Mouse (Mus musculus): ENCODE data around the gene Gm21992. TPM values are rescaled to one million over a fixed set of nuclear protein-coding genes. Genes with fewer than 3 reads are reported as not detected.

Gm21992 gene
- polyA plus RNA-seq, 1 experiment from 2014 or later: 19.1 TPM

- peak overlapping the region; percentile 49 for H3K4me2 ChIP-seq (replicated peaks; ENCODE audit: low read depth)
- H3K36me3 ChIP-seq (ENCODE audit: control insufficient read depth, insufficient read depth, low read length): no peaks in the 10 kb centered on the region
- no peaks in the 10 kb centered on the region for H3K27me3 ChIP-seq (ENCODE audit: control insufficient read depth, insufficient read depth, low read length)
- peak overlapping the region; percentile 73 for H3K27ac ChIP-seq (replicated peaks)
- no peaks in the 10 kb centered on the region for H3K9me3 ChIP-seq (ENCODE audit: control insufficient read depth, low read length)
- DNase-seq (ENCODE audit: low spot score) (peak; percentile 86), ATAC-seq (ENCODE audit: low FRiP score, low TSS enrichment) (peak; percentile 71)
- no peaks in the 10 kb centered on the region for H3K4me1 ChIP-seq (replicated peaks; ENCODE audit: control insufficient read depth, insufficient read depth)
- WGBS: 26% methylated on average over 11 of the region's 11 CpGs
- H3K4me3 ChIP-seq (ENCODE audit: low read depth, low read length): peak overlapping the region; percentile 27
- H3K9ac ChIP-seq (ENCODE audit: low read length): peak overlapping the region; percentile 43; the same call in 1 of the 2 replicates
- no peak for TF ChIP-seq CTCF (IDR thresholded peaks at IDR 0.05; ENCODE audit: low read depth)
- no peak for TF ChIP-seq EP300 (optimal IDR thresholded peaks at IDR 0.05)
Measured at GRCm38 (mm10) chr19:4720671-4721244, 90.7 kb downstream of the Gm21992 start.

- H3K36me3 ChIP-seq (ENCODE audit: control insufficient read depth, insufficient read depth, low read length): no peaks in the 10 kb centered on the region
- WGBS: 73% methylated on average over 15 of the region's 15 CpGs
- no peaks in the 10 kb centered on the region for H3K27me3 ChIP-seq (ENCODE audit: control insufficient read depth, insufficient read depth, low read length)
- no peaks in the 10 kb centered on the region for H3K9me3 ChIP-seq (ENCODE audit: control insufficient read depth, low read length)
- TF ChIP-seq EP300 (optimal IDR thresholded peaks at IDR 0.05) (no peak), CTCF (IDR thresholded peaks at IDR 0.05; ENCODE audit: low read depth) (no peak)
- H3K4me2 ChIP-seq (replicated peaks; ENCODE audit: low read depth): peak overlapping the region; percentile 49
- H3K4me3 ChIP-seq (ENCODE audit: low read depth, low read length): 0 out of 2 replicates have a peak overlapping the region, but pooled peaks have one; percentile 18
- no peak for DNase-seq (ENCODE audit: low spot score)
- ATAC-seq (ENCODE audit: low FRiP score, low TSS enrichment): no peak
- H3K4me1 ChIP-seq (replicated peaks; ENCODE audit: control insufficient read depth, insufficient read depth): no peaks in the 10 kb centered on the region
- H3K9ac ChIP-seq (ENCODE audit: low read length): no peak overlapping the region
- peak overlapping the region; percentile 73 for H3K27ac ChIP-seq (replicated peaks)
Measured at GRCm38 (mm10) chr19:4720112-4720511, 91.3 kb downstream of the Gm21992 start.

GRCm38 (mm10) chr19:4719351-4719764, 92.1 kb downstream of the Gm21992 start:
- ATAC-seq (ENCODE audit: low FRiP score, low TSS enrichment) (peak; percentile 83), DNase-seq (ENCODE audit: low spot score) (peak; percentile 90)
- TF ChIP-seq CTCF (IDR thresholded peaks at IDR 0.05; ENCODE audit: low read depth) (no peak), EP300 (optimal IDR thresholded peaks at IDR 0.05) (no peak)
- H3K4me3 ChIP-seq (ENCODE audit: low read depth, low read length): no peak overlapping the region
- WGBS: 13% methylated on average over 5 of the region's 5 CpGs
- H3K36me3 ChIP-seq (ENCODE audit: control insufficient read depth, insufficient read depth, low read length): no peaks in the 10 kb centered on the region
- H3K9me3 ChIP-seq (ENCODE audit: control insufficient read depth, low read length): no peaks in the 10 kb centered on the region
- no peaks in the 10 kb centered on the region for H3K27me3 ChIP-seq (ENCODE audit: control insufficient read depth, insufficient read depth, low read length)
- H3K27ac ChIP-seq (replicated peaks): peak overlapping the region; percentile 74; the same call in 1 of the 2 replicates
- no peaks in the 10 kb centered on the region for H3K4me1 ChIP-seq (replicated peaks; ENCODE audit: control insufficient read depth, insufficient read depth)
- H3K4me2 ChIP-seq (replicated peaks; ENCODE audit: low read depth): peak overlapping the region; percentile 14; the same call in 1 of the 2 replicates
- no peak overlapping the region; the same call in 1 of the 2 replicates for H3K9ac ChIP-seq (ENCODE audit: low read length)

GRCm38 (mm10) chr19:4718716-4719115, 92.7 kb downstream of the Gm21992 start:
- ATAC-seq (ENCODE audit: low FRiP score, low TSS enrichment) (peak; percentile 29; the same call in 1 of the 2 replicates), DNase-seq (ENCODE audit: low spot score) (peak; percentile 42)
- Histone ChIP-seq H3K9ac (ENCODE audit: low read length) (no peak overlapping the region), H3K27ac (replicated peaks) (peak overlapping the region; percentile 74), H3K4me2 (replicated peaks; ENCODE audit: low read depth) (0 out of 2 replicates have a peak overlapping the region, but pooled peaks have one; percentile 14), H3K36me3 (ENCODE audit: control insufficient read depth, insufficient read depth, low read length) (no peaks in the 10 kb centered on the region), H3K4me1 (replicated peaks; ENCODE audit: control insufficient read depth, insufficient read depth) (no peaks in the 10 kb centered on the region), H3K4me3 (ENCODE audit: low read depth, low read length) (no peak overlapping the region), H3K27me3 (ENCODE audit: control insufficient read depth, insufficient read depth, low read length) (no peaks in the 10 kb centered on the region; the same call in 1 of the 2 replicates), H3K9me3 (ENCODE audit: control insufficient read depth, low read length) (no peaks in the 10 kb centered on the region)
- WGBS: 32% methylated on average over 10 of the region's 12 CpGs
- TF ChIP-seq CTCF (IDR thresholded peaks at IDR 0.05; ENCODE audit: low read depth): no peak
- no peak for TF ChIP-seq EP300 (optimal IDR thresholded peaks at IDR 0.05)

- H3K9ac ChIP-seq (ENCODE audit: low read length): no peak overlapping the region
- no peaks in the 10 kb centered on the region for H3K4me1 ChIP-seq (replicated peaks; ENCODE audit: control insufficient read depth, insufficient read depth)
- H3K9me3 ChIP-seq (ENCODE audit: control insufficient read depth, low read length): no peaks in the 10 kb centered on the region
- no peak overlapping the region for H3K4me3 ChIP-seq (ENCODE audit: low read depth, low read length)
- 93% methylated on average over 2 of the region's 2 CpGs for WGBS
- no peak overlapping the region for H3K27ac ChIP-seq (replicated peaks)
- H3K27me3 ChIP-seq (ENCODE audit: control insufficient read depth, insufficient read depth, low read length): peaks cover 7% of the 10 kb centered on the region; the same call in 1 of the 2 replicates
- no peak for TF ChIP-seq CTCF (IDR thresholded peaks at IDR 0.05; ENCODE audit: low read depth)
- no peak for TF ChIP-seq EP300 (optimal IDR thresholded peaks at IDR 0.05)
- DNase-seq (ENCODE audit: low spot score) (no peak), ATAC-seq (ENCODE audit: low FRiP score, low TSS enrichment) (no peak)
- H3K36me3 ChIP-seq (ENCODE audit: control insufficient read depth, insufficient read depth, low read length): no peaks in the 10 kb centered on the region
- H3K4me2 ChIP-seq (replicated peaks; ENCODE audit: low read depth): no peak overlapping the region
Measured at GRCm38 (mm10) chr19:4717281-4717680, 94.1 kb downstream of the Gm21992 start.

- 94% methylated on average over 14 of the region's 14 CpGs for WGBS
- no peak for TF ChIP-seq CTCF (IDR thresholded peaks at IDR 0.05; ENCODE audit: low read depth)
- TF ChIP-seq EP300 (optimal IDR thresholded peaks at IDR 0.05): no peak
- ATAC-seq (ENCODE audit: low FRiP score, low TSS enrichment): no peak
Measured at GRCm38 (mm10) chr19:4716756-4717155, 94.7 kb downstream of the Gm21992 start.

More at GRCm38 (mm10) chr19:4716756-4717155, 94.7 kb downstream of the Gm21992 start:
- H3K36me3 ChIP-seq (ENCODE audit: control insufficient read depth, insufficient read depth, low read length): no peaks in the 10 kb centered on the region
- DNase-seq (ENCODE audit: low spot score): no peak
- no peak overlapping the region for H3K4me3 ChIP-seq (ENCODE audit: low read depth, low read length)
- no peak overlapping the region for H3K4me2 ChIP-seq (replicated peaks; ENCODE audit: low read depth)
- H3K4me1 ChIP-seq (replicated peaks; ENCODE audit: control insufficient read depth, insufficient read depth): no peaks in the 10 kb centered on the region
- H3K9ac ChIP-seq (ENCODE audit: low read length): no peak overlapping the region
- H3K9me3 ChIP-seq (ENCODE audit: control insufficient read depth, low read length): no peaks in the 10 kb centered on the region
- H3K27me3 ChIP-seq (ENCODE audit: control insufficient read depth, insufficient read depth, low read length): peaks cover 8% of the 10 kb centered on the region; the same call in 1 of the 2 replicates
- H3K27ac ChIP-seq (replicated peaks): no peak overlapping the region
